ENCODE assay signal across 11 mouse cellular contexts in the genomic region with DNA sequence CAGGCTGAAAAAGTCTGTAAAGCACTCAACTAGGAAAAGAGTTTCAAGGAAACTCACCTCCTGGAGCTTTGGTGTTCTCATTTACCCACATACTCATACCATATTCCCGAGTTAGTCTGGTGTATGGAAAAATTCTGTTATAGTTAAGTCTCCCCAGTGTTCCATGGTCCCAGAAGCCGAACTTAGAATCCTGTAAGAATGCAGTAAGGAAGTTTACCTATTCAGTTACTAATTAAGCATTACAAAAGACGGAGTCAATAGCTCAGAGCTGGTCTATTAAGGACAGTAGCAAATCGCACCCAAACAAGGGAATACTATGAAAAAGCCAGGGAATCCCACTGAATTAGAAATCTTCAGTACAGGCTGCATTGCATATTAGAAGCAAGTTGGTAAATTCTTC.
"Had no signal": no experiment of that assay in that cellular context is flagged by ENCODE, and none has a peak within 500 bp of the region (broad histone marks: within the 10 kb centered on the region; RNA-seq: fewer than 3 reads in every experiment).

No protein-coding gene starts in this region.

- DNase-seq: kidney, adult 11 months; kidney, postnatal 10 days; liver, embryonic 13.5 days; lung, adult 18-20 months; retina, postnatal 1 day; thymus, postnatal 36 days had no signal

- H3K4me2 ChIP-seq: limb, embryonic 15.5 days; liver, embryonic 13.5 days; midbrain, embryonic 12.5 days; neural tube, embryonic 13.5 days; stomach, embryonic 15.5 days had no signal

- H3K27ac ChIP-seq: limb, embryonic 15.5 days; liver, embryonic 13.5 days; midbrain, embryonic 12.5 days; neural tube, embryonic 13.5 days; stomach, embryonic 15.5 days had no signal

- H3K36me3 ChIP-seq: limb, embryonic 15.5 days; liver, embryonic 13.5 days; midbrain, embryonic 12.5 days; neural tube, embryonic 13.5 days; stomach, embryonic 15.5 days had no signal

- H3K9ac ChIP-seq: limb, embryonic 15.5 days; liver, embryonic 13.5 days; midbrain, embryonic 12.5 days; neural tube, embryonic 13.5 days; stomach, embryonic 15.5 days had no signal

- ATAC-seq: midbrain, embryonic 16.5 days had no signal

- H3K4me3 ChIP-seq: limb, embryonic 15.5 days; liver, embryonic 13.5 days; midbrain, embryonic 12.5 days; neural tube, embryonic 13.5 days; stomach, embryonic 15.5 days had no signal

- H3K4me1 ChIP-seq: limb, embryonic 15.5 days; liver, embryonic 13.5 days; midbrain, embryonic 12.5 days; neural tube, embryonic 13.5 days; stomach, embryonic 15.5 days had no signal

- H3K9me3 ChIP-seq: limb, embryonic 15.5 days; liver, embryonic 13.5 days; midbrain, embryonic 12.5 days; neural tube, embryonic 13.5 days; stomach, embryonic 15.5 days had no signal

- H3K27me3 ChIP-seq: limb, embryonic 15.5 days; liver, embryonic 13.5 days; midbrain, embryonic 12.5 days; neural tube, embryonic 13.5 days; stomach, embryonic 15.5 days had no signal
